Mouse (Mus musculus): ENCODE measurements around the gene Clmp.
A peak's percentile ranks its signal among the peaks of the same experiment; 100 is the strongest.

DNA sequence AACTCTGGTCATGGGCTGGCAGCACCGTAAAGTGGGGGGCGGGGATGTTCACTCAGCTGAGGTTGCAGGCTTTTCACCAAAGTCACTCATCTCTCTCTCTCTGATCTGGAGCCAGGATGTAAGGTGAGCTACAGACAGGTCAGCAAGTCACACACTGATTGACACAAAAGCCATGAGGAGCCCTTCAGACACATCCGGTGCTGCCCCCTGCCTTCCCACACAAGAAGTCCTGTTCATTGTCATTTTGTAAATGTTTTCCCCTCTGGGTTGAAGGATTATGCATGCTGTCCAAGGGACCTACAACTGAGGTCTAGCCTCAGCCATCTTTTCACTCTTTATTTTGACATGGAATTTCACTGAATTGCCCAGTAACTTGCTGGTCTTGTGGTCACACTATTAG, 66.0 kb downstream of the Clmp start:
- TF ChIP-seq CTCF (IDR thresholded peaks at IDR 0.05), result peak; percentile 19
- TF ChIP-seq POLR2A (IDR thresholded peaks at IDR 0.05; ENCODE audit: insufficient read depth, low read depth, low read length), result no peak
